Mouse (Mus musculus) MEL (cell line): ENCODE data around the gene Mta1. TPM values are rescaled to one million over a fixed set of nuclear protein-coding genes. Genes with fewer than 3 reads are reported as not detected.

Experiments used
- DNase-seq: peaks from one replicate; pipeline ENCODE4 v3.0.0; 2011; ENCODE audit warnings: low read depth, low spot score
- H3K27ac ChIP-seq: 2 replicates; pipeline ENCODE4 v1.5.1; 2012; ENCODE audit warnings: low read depth, mild to moderate bottlenecking, control low read depth, low read length, moderate library complexity; ENCODE audit not compliant: control insufficient read depth
- H3K27me3 ChIP-seq, 2 experiments: fragments of 150-350 bp in 1 of 2; sonication (generic) in 1 of 2; 2 replicates each; pipeline ENCODE4 v1.6.1; 2012; ENCODE audit warnings: low read length in 2 of 2, mild to moderate bottlenecking in 2 of 2, improper control_type of control experiment in 1 of 2, moderate library complexity in 1 of 2; ENCODE audit not compliant: insufficient read depth in 2 of 2, control insufficient read depth in 1 of 2
- H3K36me3 ChIP-seq, 2 experiments: 2 replicates each; pipeline ENCODE4 v1.6.1; 2012 to 2014; ENCODE audit warnings: low read length in 2 of 2, improper control_type of control experiment in 1 of 2, inconsistent platforms in 1 of 2, mild to moderate bottlenecking in 1 of 2; ENCODE audit not compliant: insufficient read depth in 2 of 2, control insufficient read depth in 1 of 2
- H3K4me1 ChIP-seq, 2 experiments: fragments of 150-350 bp in 1 of 2; sonication (generic) in 1 of 2; 2 replicates each; pipeline ENCODE4 v1.6.1; 2012; ENCODE audit warnings: low read length in 2 of 2, improper control_type of control experiment in 1 of 2, mild to moderate bottlenecking in 1 of 2; ENCODE audit not compliant: insufficient read depth in 2 of 2, control insufficient read depth in 1 of 2
- H3K4me3 ChIP-seq, 2 experiments: fragments of 150-350 bp in 1 of 2; sonication (generic) in 1 of 2; 2 replicates each; pipeline ENCODE4 v1.5.1; 2012; ENCODE audit warnings: low read depth in 2 of 2, low read length in 2 of 2, mild to moderate bottlenecking in 2 of 2, moderate library complexity in 2 of 2, control low read depth in 1 of 2, improper control_type of control experiment in 1 of 2; ENCODE audit not compliant: control insufficient read depth in 1 of 2, insufficient read depth in 1 of 2
- H3K79me2 ChIP-seq: 2 replicates; pipeline ENCODE4 v1.6.1; 2012; ENCODE audit warnings: mild to moderate bottlenecking, low read length, moderate library complexity; ENCODE audit not compliant: control insufficient read depth, poor library complexity, insufficient read depth
- H3K9ac ChIP-seq: 2 replicates; pipeline ENCODE4 v1.6.1; 2012; ENCODE audit warnings: low read depth, mild to moderate bottlenecking, control low read depth, low read length, moderate library complexity; ENCODE audit not compliant: control insufficient read depth, poor library complexity, severe bottlenecking
- H3K9me3 ChIP-seq: fragments of 150-350 bp; sonication (generic); replicated peaks from 2 replicates; pipeline ENCODE4 v1.6.1; 2012; ENCODE audit warnings: mild to moderate bottlenecking, low read length, improper control_type of control experiment, moderate library complexity; ENCODE audit not compliant: insufficient read depth
- BHLHE40 ChIP-seq: IDR thresholded peaks from 2 replicates; pipeline ENCODE4 v1.6.1; 2012; ENCODE audit warnings: low read depth, mild to moderate bottlenecking, inconsistent platforms, low read length, improper control_type of control experiment, borderline replicate concordance
- CHD1 ChIP-seq: IDR thresholded peaks from 2 replicates; pipeline ENCODE4 v1.6.1; 2012; ENCODE audit warnings: low read depth, mild to moderate bottlenecking, inconsistent platforms, low read length, improper control_type of control experiment
- CTCF ChIP-seq, 3 experiments: IDR thresholded peaks in 2 of 3; conservative IDR thresholded peaks in 1 of 3; 2 replicates each; pipeline ENCODE4 v1.5.1; 2011 to 2012; ENCODE audit warnings: low read length in 3 of 3, low read depth in 2 of 3, mild to moderate bottlenecking in 2 of 3, improper control_type of control experiment in 1 of 3, inconsistent platforms in 1 of 3, mixed read lengths in 1 of 3, moderate library complexity in 1 of 3; ENCODE audit not compliant: control insufficient read depth in 1 of 3, insufficient read depth in 1 of 3, poor library complexity in 1 of 3, severe bottlenecking in 1 of 3
- ETS1 ChIP-seq: IDR thresholded peaks from 2 replicates; pipeline ENCODE4 v1.6.1; 2012; ENCODE audit warnings: low read depth, mild to moderate bottlenecking, inconsistent platforms, low read length, improper control_type of control experiment, moderate library complexity
- GATA1 ChIP-seq: IDR thresholded peaks from 2 replicates; pipeline ENCODE4 v1.6.1; 2011; ENCODE audit warnings: low read depth, low read length, improper control_type of control experiment
- HCFC1 ChIP-seq: IDR thresholded peaks from 2 replicates; pipeline ENCODE4 v1.6.1; 2012; ENCODE audit warnings: low read depth, mild to moderate bottlenecking, inconsistent platforms, low read length, improper control_type of control experiment, moderate library complexity
- JUND ChIP-seq: IDR thresholded peaks from 2 replicates; pipeline ENCODE4 v1.6.1; 2011; ENCODE audit warnings: low read depth, mild to moderate bottlenecking, improper control_type of control experiment, low read length
- KAT2A ChIP-seq: conservative IDR thresholded peaks from 2 replicates; pipeline ENCODE4 v1.6.1; 2012; ENCODE audit warnings: low read depth, low read length, improper control_type of control experiment, inconsistent platforms
- MAZ ChIP-seq: IDR thresholded peaks from 2 replicates; pipeline ENCODE4 v1.6.1; 2012; ENCODE audit warnings: low read depth, mild to moderate bottlenecking, inconsistent platforms, low read length, improper control_type of control experiment
- MYB ChIP-seq: IDR thresholded peaks from 2 replicates; pipeline ENCODE4 v1.6.1; 2011; ENCODE audit warnings: mild to moderate bottlenecking, low read depth, low read length, improper control_type of control experiment
- POLR2A ChIP-seq, 2 experiments: IDR thresholded peaks; 2 replicates each; pipeline ENCODE4 v1.6.1; 2011 to 2012; ENCODE audit warnings: low read length in 2 of 2, mild to moderate bottlenecking in 2 of 2, control low read depth in 1 of 2, improper control_type of control experiment in 1 of 2, low read depth in 1 of 2, moderate library complexity in 1 of 2; ENCODE audit not compliant: control insufficient read depth in 1 of 2, insufficient read depth in 1 of 2, poor library complexity in 1 of 2
- POLR2AphosphoS5 ChIP-seq: IDR thresholded peaks from 2 replicates; pipeline ENCODE4 v1.6.1; 2012; ENCODE audit warnings: low read depth, borderline replicate concordance, mild to moderate bottlenecking, inconsistent platforms, low read length, moderate library complexity, mixed read lengths
- RCOR1 ChIP-seq: IDR thresholded peaks from 2 replicates; pipeline ENCODE4 v1.6.1; 2012; ENCODE audit warnings: low read depth, mild to moderate bottlenecking, inconsistent platforms, low read length, improper control_type of control experiment
- SIN3A ChIP-seq: IDR thresholded peaks from 2 replicates; pipeline ENCODE4 v1.6.1; 2012; ENCODE audit warnings: low read length, improper control_type of control experiment, inconsistent platforms
- SMC3 ChIP-seq: IDR thresholded peaks from 2 replicates; pipeline ENCODE4 v1.6.1; 2011; ENCODE audit warnings: low read depth, low read length, improper control_type of control experiment
- TAL1 ChIP-seq: IDR thresholded peaks from 2 replicates; pipeline ENCODE4 v1.6.1; 2012; ENCODE audit warnings: mild to moderate bottlenecking, inconsistent platforms, low read length, moderate library complexity, mixed read lengths
- TBP ChIP-seq: IDR thresholded peaks from 2 replicates; pipeline ENCODE4 v1.8.0; 2011; ENCODE audit warnings: low read depth, low read length, improper control_type of control experiment
- UBTF ChIP-seq: IDR thresholded peaks from 2 replicates; pipeline ENCODE4 v1.6.1; 2012; ENCODE audit warnings: low read depth, mild to moderate bottlenecking, inconsistent platforms, low read length, improper control_type of control experiment, moderate library complexity, borderline replicate concordance; ENCODE audit not compliant: insufficient read depth
- USF1 ChIP-seq: IDR thresholded peaks from 2 replicates; pipeline ENCODE4 v1.6.1; 2014; ENCODE audit warnings: low read depth, mild to moderate bottlenecking, inconsistent platforms, low read length, improper control_type of control experiment, moderate library complexity
- USF2 ChIP-seq, 2 experiments: IDR thresholded peaks; 2 replicates each; pipeline ENCODE4 v1.6.1; 2011 to 2012; ENCODE audit warnings: improper control_type of control experiment in 2 of 2, low read length in 2 of 2, borderline replicate concordance in 1 of 2, inconsistent platforms in 1 of 2, low read depth in 1 of 2, mild to moderate bottlenecking in 1 of 2; ENCODE audit not compliant: insufficient read depth in 1 of 2
- ZC3H11A ChIP-seq: IDR thresholded peaks from 2 replicates; pipeline ENCODE4 v1.6.1; 2012; ENCODE audit warnings: low read depth, mild to moderate bottlenecking, inconsistent platforms, low read length, improper control_type of control experiment
- ZKSCAN1 ChIP-seq: IDR thresholded peaks from 2 replicates; pipeline ENCODE4 v1.6.1; 2012; ENCODE audit warnings: low read depth, mild to moderate bottlenecking, inconsistent platforms, low read length, improper control_type of control experiment, moderate library complexity
- ZMIZ1 ChIP-seq: IDR thresholded peaks from 2 replicates; pipeline ENCODE4 v1.6.1; 2012; ENCODE audit warnings: low read depth, mild to moderate bottlenecking, inconsistent platforms, low read length, improper control_type of control experiment, moderate library complexity
- ZNF384 ChIP-seq: IDR thresholded peaks from 2 replicates; pipeline ENCODE4 v1.6.1; 2012; ENCODE audit warnings: low read depth, mild to moderate bottlenecking, inconsistent platforms, low read length, improper control_type of control experiment
- polyA plus RNA-seq, 2 experiments: library from polyadenylated mRNA; stranded (reverse) in 1 of 2; unstranded in 1 of 2; fragments of >175 nt in 1 of 2; fragments of >200 nt in 1 of 2; gene quantifications; 2 replicates each; pipeline versions ENCODE4 v1.2.1 to v1.2.4; 2012; ENCODE audit warnings: low replicate concordance in 2 of 2, low read depth in 1 of 2; ENCODE audit not compliant: insufficient read length in 2 of 2, insufficient read depth in 1 of 2, missing spikeins in 1 of 2
- total RNA-seq: library from RNA; depleted of rRNA; stranded (reverse); fragments of 300-350 nt; gene quantifications from 2 replicates; pipeline ENCODE4 v1.2.3, GENCODE M21; 2012

Mta1 gene
- total and polyA plus RNA-seq, 3 experiments = 69.0 to 410 (median 99.5) TPM

GRCm38 (mm10) chr12:113063700-113064099 lies 34.4 kb upstream of the Mta1 start (continued):
- no peak for TF ChIP-seq ZMIZ1

GRCm38 (mm10) chr12:113068002-113068401 lies 30.1 kb upstream of the Mta1 start:
- Histone ChIP-seq H3K79me2 (no peaks in the 10 kb centered on the region), H3K9ac (no peak overlapping the region), H3K4me3 (no peak overlapping the region), H3K27me3 (no peaks in the 10 kb centered on the region), H3K36me3 (peaks cover 0 to under 1% of the 10 kb centered on the region in 2 experiments; a peak in 1 of 4 replicates), H3K4me1 (no peaks in the 10 kb centered on the region), H3K9me3 (no peaks in the 10 kb centered on the region), H3K27ac (no peak overlapping the region)
- TF ChIP-seq JUND = no peak
- no peak for TF ChIP-seq KAT2A
- no peak for TF ChIP-seq TBP
- no peak for TF ChIP-seq ZC3H11A
- TF ChIP-seq HCFC1 = no peak
- no peak for TF ChIP-seq USF2 (IDR thresholded peaks at IDR 0.05; ENCODE audit: borderline replicate concordance in 1 of 2, insufficient read depth in 1 of 2, low read depth in 1 of 2, low read length in 2 of 2)
- TF ChIP-seq MYB = no peak
- no peak for TF ChIP-seq UBTF
- TF ChIP-seq ZNF384 = no peak
- TF ChIP-seq CHD1 = no peak
- no peak for TF ChIP-seq ETS1
- TF ChIP-seq POLR2A (IDR thresholded peaks at IDR 0.05; ENCODE audit: control insufficient read depth in 1 of 2, insufficient read depth in 1 of 2, low read depth in 1 of 2, low read length in 2 of 2, poor library complexity in 1 of 2) = no peak
- no peak for TF ChIP-seq TAL1
- TF ChIP-seq SMC3 = no peak
- no peak for TF ChIP-seq BHLHE40
- DNase-seq = no peak

- Histone ChIP-seq H3K9ac (no peak overlapping the region), H3K79me2 (peaks cover under 1% of the 10 kb centered on the region; the same call in 1 of the 2 replicates), H3K27ac (no peak overlapping the region), H3K36me3 (peaks cover 0 to 4% of the 10 kb centered on the region in 2 experiments; a peak in 1 of 4 replicates), H3K9me3 (no peaks in the 10 kb centered on the region), H3K4me1 (peaks cover 0 to 9% of the 10 kb centered on the region in 2 experiments; a peak in 2 of 4 replicates), H3K4me3 (no peak overlapping the region), H3K27me3 (no peaks in the 10 kb centered on the region)
- DNase-seq = no peak
- TF ChIP-seq JUND (no peak), USF1 (no peak), RCOR1 (no peak), ZKSCAN1 (no peak), MAZ (no peak), GATA1 (no peak), MYB (no peak), POLR2AphosphoS5 (no peak), SIN3A (no peak), CTCF (IDR thresholded peaks at IDR 0.05 in 2 of 3, conservative IDR thresholded peaks at IDR 0.05 in 1 of 3; ENCODE audit: control insufficient read depth in 1 of 3, insufficient read depth in 1 of 3, low read depth in 2 of 3, low read length in 3 of 3, poor library complexity in 1 of 3, severe bottlenecking in 1 of 3) (no peak), ZNF384 (no peak)
Observed at GRCm38 (mm10) chr12:113069389-113069788, 28.7 kb upstream of the Mta1 start.
